19 mouse cellular contexts compared by ENCODE assay signal in genomic region chr14:22373361-22373745, GRCm38 (mm10).
A peak's percentile ranks its signal among the peaks of the same experiment; 100 is the strongest.
DNase-seq lines count a peak whose midpoint lies in the region; ATAC-seq lines count a peak whose summit lies in the region.
"Had no signal": no experiment of that assay in that cellular context is flagged by ENCODE, and none has a peak within 500 bp of the region (broad histone marks: within the 10 kb centered on the region; RNA-seq: fewer than 3 reads in every experiment).

No protein-coding gene starts in this region.

- peaks cover 4% of the 10 kb centered on the region; the same call in 1 of the 2 replicates for H3K4me1 ChIP-seq in heart, embryonic 10.5 days
- H3K4me1 ChIP-seq in embryonic facial prominence, embryonic 12.5 days, result peaks cover 4% of the 10 kb centered on the region; the same call in 1 of the 2 replicates
- H3K4me1 ChIP-seq in embryonic facial prominence, embryonic 15.5 days, result peaks cover 11% of the 10 kb centered on the region; the same call in 1 of the 2 replicates
- peaks cover 5% of the 10 kb centered on the region; the same call in 1 of the 2 replicates for H3K4me1 ChIP-seq in stomach, embryonic 15.5 days
- H3K4me1 ChIP-seq: hindbrain, embryonic 12.5 days had no signal

- H3K36me3 ChIP-seq in heart, embryonic 10.5 days, result no peaks in the 10 kb centered on the region
- no peaks in the 10 kb centered on the region for H3K36me3 ChIP-seq in embryonic facial prominence, embryonic 12.5 days
- H3K36me3 ChIP-seq in embryonic facial prominence, embryonic 15.5 days, result no peaks in the 10 kb centered on the region
- H3K36me3 ChIP-seq in stomach, embryonic 15.5 days, result no peaks in the 10 kb centered on the region
- H3K36me3 ChIP-seq: hindbrain, embryonic 12.5 days had no signal

- no peak overlapping the region for H3K27ac ChIP-seq in heart, embryonic 10.5 days
- H3K27ac ChIP-seq in embryonic facial prominence, embryonic 12.5 days, result peak overlapping the region; percentile 70
- peak overlapping the region; percentile 91 for H3K27ac ChIP-seq in embryonic facial prominence, embryonic 15.5 days (replicated peaks)
- peak overlapping the region; percentile 69 for H3K27ac ChIP-seq in stomach, embryonic 15.5 days
- H3K27ac ChIP-seq: hindbrain, embryonic 12.5 days had no signal

- no peak overlapping the region for H3K9ac ChIP-seq in embryonic facial prominence, embryonic 12.5 days
- no peak overlapping the region for H3K9ac ChIP-seq in embryonic facial prominence, embryonic 15.5 days
- H3K9ac ChIP-seq in stomach, embryonic 15.5 days, result no peak overlapping the region
- H3K9ac ChIP-seq: hindbrain, embryonic 12.5 days had no signal

- ATAC-seq in embryonic facial prominence, embryonic 12.5 days (ENCODE audit: insufficient number of reproducible peaks, insufficient read depth, low FRiP score, low TSS enrichment), result no peak
- ATAC-seq in embryonic facial prominence, embryonic 15.5 days (ENCODE audit: insufficient number of reproducible peaks, low FRiP score, low TSS enrichment, low read depth), result peak; percentile 47
- no peak for ATAC-seq in stomach, embryonic 15.5 days (ENCODE audit: insufficient read depth, low FRiP score, low read depth)
- ATAC-seq: forebrain, embryonic 16.5 days; hindbrain, embryonic 16.5 days; inflammation-experienced regulatory T-cells, adult 6 months had no signal

- H3K27me3 ChIP-seq in heart, embryonic 10.5 days (ENCODE audit: insufficient read depth, poor library complexity, severe bottlenecking), result no peaks in the 10 kb centered on the region; the same call in 1 of the 2 replicates
- no peaks in the 10 kb centered on the region for H3K27me3 ChIP-seq in embryonic facial prominence, embryonic 12.5 days
- no peaks in the 10 kb centered on the region for H3K27me3 ChIP-seq in embryonic facial prominence, embryonic 15.5 days
- H3K27me3 ChIP-seq in stomach, embryonic 15.5 days (replicated peaks), result no peaks in the 10 kb centered on the region
- H3K27me3 ChIP-seq: CH12.LX; hindbrain, embryonic 12.5 days had no signal

- H3K9me3 ChIP-seq in heart, embryonic 10.5 days, result no peaks in the 10 kb centered on the region
- H3K9me3 ChIP-seq in embryonic facial prominence, embryonic 12.5 days, result no peaks in the 10 kb centered on the region
- no peaks in the 10 kb centered on the region for H3K9me3 ChIP-seq in embryonic facial prominence, embryonic 15.5 days (replicated peaks)
- H3K9me3 ChIP-seq in stomach, embryonic 15.5 days, result no peaks in the 10 kb centered on the region
- H3K9me3 ChIP-seq: hindbrain, embryonic 12.5 days had no signal

- DNase-seq in heart, adult 11 months, result peak; percentile 35
- no peak for DNase-seq in heart, embryonic 10.5 days (ENCODE audit: low spot score)
- no peak for DNase-seq in gastrocnemius, adult 8-10 months (ENCODE audit: low spot score in 2 of 2)
- no peak for DNase-seq in thymus, adult 18-20 months
- DNase-seq: adrenal gland, adult 2 months; adrenal gland, postnatal 25 days; cerebellum, adult 18-20 months; cerebellum, adult 9-11 months; gastrocnemius, postnatal 25 days; heart, postnatal 10 days; heart, postnatal 4 days had no signal

- H3K4me2 ChIP-seq in embryonic facial prominence, embryonic 12.5 days (replicated peaks), result no peak overlapping the region
- H3K4me2 ChIP-seq in embryonic facial prominence, embryonic 15.5 days (replicated peaks), result no peak overlapping the region
- H3K4me2 ChIP-seq in stomach, embryonic 15.5 days, result no peak overlapping the region
- H3K4me2 ChIP-seq: hindbrain, embryonic 12.5 days had no signal

- no peak overlapping the region for H3K4me3 ChIP-seq in heart, embryonic 10.5 days
- no peak overlapping the region for H3K4me3 ChIP-seq in embryonic facial prominence, embryonic 12.5 days
- H3K4me3 ChIP-seq in embryonic facial prominence, embryonic 15.5 days (replicated peaks), result no peak overlapping the region
- H3K4me3 ChIP-seq in stomach, embryonic 15.5 days (replicated peaks), result no peak overlapping the region
- H3K4me3 ChIP-seq: hindbrain, embryonic 12.5 days had no signal

- 79% methylated on average over 3 of the region's 3 CpGs for WGBS in heart, embryonic 10.5 days
- 36% methylated on average over 3 of the region's 3 CpGs for WGBS in embryonic facial prominence, embryonic 12.5 days
- 33% methylated on average over 3 of the region's 3 CpGs for WGBS in embryonic facial prominence, embryonic 15.5 days
- 61% methylated on average over 3 of the region's 3 CpGs for WGBS in stomach, embryonic 15.5 days
